Mouse (Mus musculus) embryonic facial prominence, embryonic 10.5 days (tissue): ENCODE data around the gene Baz2b. TPM values are rescaled to one million over a fixed set of nuclear protein-coding genes. Genes with fewer than 3 reads are reported as not detected.
A peak's percentile ranks its signal among the peaks of the same experiment; 100 is the strongest.

Experiments used
- DNase-seq: peaks from one replicate; pipeline ENCODE4 v3.0.0-alpha.2; 2017; ENCODE audit warnings: low spot score
- H3K27ac ChIP-seq: fragments of 300-500 bp; sonication (generic); replicated peaks from 2 replicates; pipeline ENCODE4 v1.5.1; 2016; ENCODE audit warnings: mild to moderate bottlenecking
- H3K27me3 ChIP-seq: fragments of 300-500 bp; sonication (generic); replicated peaks from 2 replicates; pipeline ENCODE4 v1.6.1; 2016; ENCODE audit warnings: low read depth, mild to moderate bottlenecking; ENCODE audit not compliant: poor library complexity, severe bottlenecking
- H3K36me3 ChIP-seq: fragments of 300-500 bp; sonication (generic); replicated peaks from 2 replicates; pipeline ENCODE4 v1.6.1; 2016; ENCODE audit warnings: mild to moderate bottlenecking, moderate library complexity
- H3K4me1 ChIP-seq: fragments of 300-500 bp; sonication (generic); 2 replicates; pipeline ENCODE4 v1.6.1; 2016
- H3K4me3 ChIP-seq: fragments of 300-500 bp; sonication (generic); 2 replicates; pipeline ENCODE4 v1.5.1; 2016; ENCODE audit warnings: mild to moderate bottlenecking, moderate library complexity
- H3K9me3 ChIP-seq: fragments of 300-500 bp; sonication (generic); 2 replicates; pipeline ENCODE4 v1.6.1; 2016; ENCODE audit warnings: mild to moderate bottlenecking
- WGBS: fragments of 180-500 bp; shearing (Covaris S2); methylation state at CpG from one replicate; pipeline ENCODE4 v1.1.7; 2016; 5-methylcytosine and 5-hydroxymethylcytosine counted together
- polyA plus RNA-seq: library from polyadenylated mRNA; unstranded; fragments of >200 nt; fragmentation: Nextera tagmentation; extraction: Ambion mirVana; gene quantifications from 2 replicates; pipeline ENCODE4 v1.2.1, GENCODE M21; 2016

Baz2b gene
- polyA plus RNA-seq, 1 experiment from 2014 or later: 63.6 TPM

DNA sequence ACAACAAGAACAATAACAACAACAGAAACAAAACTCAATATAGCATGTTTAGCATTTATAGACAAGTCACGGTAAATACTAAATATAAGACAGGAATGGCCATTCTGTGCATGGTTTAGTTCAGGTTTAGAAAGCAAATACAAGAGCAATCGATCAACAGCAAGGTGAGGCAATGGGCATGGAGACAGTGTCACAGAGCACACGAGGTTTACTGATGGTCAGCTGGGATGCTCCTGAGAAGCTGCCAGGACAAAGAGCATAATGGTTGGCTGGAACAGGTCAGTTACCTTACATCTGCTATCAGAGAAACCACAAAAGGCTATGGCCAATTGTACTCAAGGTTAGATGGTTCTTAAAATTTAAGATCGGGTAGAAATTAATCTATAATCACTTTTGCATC is 277.4 kb downstream of the Baz2b start:
- peaks cover 51% of the 10 kb centered on the region for H3K36me3 ChIP-seq
- WGBS: 93% methylated on average over 4 of the region's 4 CpGs
- no peak for DNase-seq

DNA sequence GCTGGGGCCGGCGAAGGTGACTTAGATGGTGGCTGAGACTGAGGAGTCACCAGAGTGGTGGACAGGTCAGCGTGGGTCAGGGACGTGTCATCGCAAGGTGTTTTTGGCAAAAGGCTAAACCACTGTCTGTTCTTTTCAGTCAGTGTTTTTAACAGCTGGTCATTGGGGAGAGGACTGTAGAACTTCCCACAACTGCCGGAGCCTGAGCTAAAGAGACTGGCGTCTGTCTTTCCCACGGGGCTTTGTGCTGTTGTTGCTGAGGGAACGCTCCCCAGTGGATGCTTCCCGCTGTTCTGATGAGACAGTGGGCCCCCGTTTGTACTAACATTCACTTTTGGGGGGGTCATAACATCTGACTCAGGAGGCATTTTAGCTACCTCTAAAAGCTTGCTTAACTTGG is 296.0 kb downstream of the Baz2b start:
- no peak overlapping the region for H3K27ac ChIP-seq
- H3K4me3 ChIP-seq: no peak overlapping the region
- no peaks in the 10 kb centered on the region for H3K4me1 ChIP-seq
- peaks cover 96% of the 10 kb centered on the region for H3K36me3 ChIP-seq
- DNase-seq: no peak
- WGBS: 90% methylated on average over 11 of the region's 11 CpGs
- no peaks in the 10 kb centered on the region for H3K27me3 ChIP-seq
- H3K9me3 ChIP-seq: no peaks in the 10 kb centered on the region

More for the DNA sequence above, 277.4 kb downstream of the Baz2b start:
- Histone ChIP-seq H3K4me3 (no peak overlapping the region), H3K27ac (no peak overlapping the region), H3K9me3 (no peaks in the 10 kb centered on the region), H3K4me1 (no peaks in the 10 kb centered on the region), H3K27me3 (no peaks in the 10 kb centered on the region)

DNA sequence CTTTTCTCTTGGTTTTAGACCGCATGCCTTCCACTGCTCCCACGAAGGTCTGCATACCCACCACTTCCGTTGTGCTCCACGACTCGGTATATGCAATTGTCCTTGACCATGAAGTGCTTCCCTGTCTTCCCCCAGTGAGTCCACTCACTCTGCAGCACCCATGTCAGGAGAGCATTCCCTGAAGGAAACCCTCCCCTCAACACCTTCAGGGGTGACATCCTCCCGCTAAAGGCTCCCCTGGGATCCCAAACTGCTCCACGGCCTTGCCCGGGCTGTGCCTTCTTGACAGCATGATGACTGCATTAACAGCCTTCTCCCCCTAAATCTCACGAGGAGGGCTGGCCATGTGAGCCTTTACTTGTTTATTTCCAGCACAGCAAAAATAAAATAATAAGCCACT is 301.6 kb downstream of the Baz2b start:
- WGBS: 90% methylated on average over 9 of the region's 9 CpGs
- Histone ChIP-seq H3K27ac (no peak overlapping the region), H3K4me3 (no peak overlapping the region), H3K36me3 (peaks cover 82% of the 10 kb centered on the region), H3K27me3 (no peaks in the 10 kb centered on the region), H3K4me1 (no peaks in the 10 kb centered on the region), H3K9me3 (no peaks in the 10 kb centered on the region)
- DNase-seq: no peak

DNA sequence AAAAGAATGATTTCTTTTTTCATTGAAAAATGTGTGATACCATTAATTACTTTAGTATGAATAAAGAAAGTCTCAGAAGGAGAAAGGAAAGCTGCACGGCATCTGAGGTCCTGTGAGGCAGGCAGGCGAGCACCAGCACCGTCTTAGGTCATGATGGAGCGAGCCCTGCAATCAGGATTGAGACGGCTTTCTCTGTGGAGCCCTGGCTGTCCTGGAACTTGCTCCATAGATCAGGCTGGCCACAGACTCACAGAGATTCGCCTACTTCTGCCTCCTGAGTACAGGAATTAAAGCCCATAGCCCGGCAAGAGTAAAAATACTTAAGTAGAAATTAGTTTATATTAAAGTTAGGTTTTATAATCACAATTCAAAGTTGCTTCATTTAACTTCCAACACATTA is 305.6 kb downstream of the Baz2b start:
- Histone ChIP-seq H3K4me1 (no peaks in the 10 kb centered on the region), H3K36me3 (peaks cover 81% of the 10 kb centered on the region), H3K27ac (no peak overlapping the region), H3K9me3 (no peaks in the 10 kb centered on the region), H3K27me3 (no peaks in the 10 kb centered on the region), H3K4me3 (no peak overlapping the region)
- 87% methylated on average over 7 of the region's 7 CpGs for WGBS
- DNase-seq: no peak

DNA sequence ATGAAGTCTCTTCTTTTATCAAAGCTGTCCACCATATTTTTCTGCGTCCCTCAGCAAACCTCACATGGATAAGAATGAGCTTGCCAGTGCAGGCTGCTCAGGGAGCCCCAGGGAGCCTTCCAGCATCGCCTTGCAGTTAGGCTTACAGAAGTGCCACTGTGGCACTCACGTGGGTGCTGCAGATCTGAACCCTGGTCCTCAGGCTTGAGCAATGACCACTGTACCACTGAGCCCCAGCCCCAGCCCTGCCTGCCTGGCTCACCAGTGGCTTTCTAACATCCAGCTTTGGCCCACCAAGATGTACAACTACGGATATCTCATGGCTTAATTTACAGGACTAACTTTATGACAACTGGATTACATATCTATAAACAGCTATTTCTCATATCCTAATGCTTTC is 311.0 kb downstream of the Baz2b start:
- Histone ChIP-seq H3K4me3 (no peak overlapping the region), H3K27me3 (no peaks in the 10 kb centered on the region), H3K36me3 (peaks cover 76% of the 10 kb centered on the region), H3K9me3 (no peaks in the 10 kb centered on the region), H3K4me1 (no peaks in the 10 kb centered on the region), H3K27ac (no peak overlapping the region)
- DNase-seq: no peak
- WGBS: 79% methylated on average over 4 of the region's 4 CpGs

DNA sequence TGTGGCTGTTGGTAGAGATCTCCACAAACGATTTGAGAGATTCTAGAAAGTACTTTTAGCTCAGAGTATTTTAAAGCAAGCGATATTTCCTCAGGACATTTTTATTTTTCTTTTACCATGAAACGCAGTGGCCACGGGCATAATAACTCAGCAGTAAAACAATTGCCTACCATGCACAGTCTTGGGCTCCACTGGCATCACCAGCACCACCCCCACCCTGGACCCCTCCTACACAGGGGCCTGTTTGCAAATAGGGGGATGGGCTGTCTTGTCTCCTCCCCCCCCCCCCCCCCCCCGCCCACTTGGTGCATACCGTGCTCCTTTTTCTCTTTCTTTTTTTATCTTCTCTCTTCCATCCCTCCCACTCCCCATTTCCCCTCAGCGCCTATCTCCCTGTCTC is 311.5 kb downstream of the Baz2b start:
- peaks cover 77% of the 10 kb centered on the region for H3K36me3 ChIP-seq
- H3K4me1 ChIP-seq: no peaks in the 10 kb centered on the region
- no peaks in the 10 kb centered on the region for H3K9me3 ChIP-seq
- H3K27ac ChIP-seq: no peak overlapping the region
- 85% methylated on average over 6 of the region's 7 CpGs for WGBS
- DNase-seq: no peak
- no peak overlapping the region for H3K4me3 ChIP-seq
- H3K27me3 ChIP-seq: no peaks in the 10 kb centered on the region

DNA sequence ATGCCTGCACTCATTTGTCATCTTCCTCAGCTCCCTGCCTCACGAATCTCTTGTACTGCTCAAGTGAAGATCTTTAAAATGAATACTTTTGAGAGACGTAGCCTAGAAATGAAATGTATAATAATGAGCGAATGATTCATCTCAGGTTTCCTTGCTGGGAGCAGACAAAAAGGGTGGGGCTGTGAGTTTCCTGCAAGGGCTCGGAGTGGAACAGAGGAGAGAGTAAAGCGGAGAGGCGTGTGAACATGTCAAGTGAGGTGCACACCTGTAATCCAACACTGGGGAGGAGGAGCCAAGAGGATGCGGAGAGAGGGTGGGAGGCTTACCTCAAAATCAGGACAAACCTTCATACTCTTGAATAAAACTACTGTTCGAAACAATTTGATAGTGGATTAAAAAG is 312.8 kb downstream of the Baz2b start:
- Histone ChIP-seq H3K36me3 (peaks cover 77% of the 10 kb centered on the region), H3K27ac (no peak overlapping the region), H3K4me3 (no peak overlapping the region), H3K4me1 (no peaks in the 10 kb centered on the region), H3K9me3 (no peaks in the 10 kb centered on the region), H3K27me3 (no peaks in the 10 kb centered on the region)
- no peak for DNase-seq
- WGBS: 74% methylated on average over 8 of the region's 8 CpGs

DNA sequence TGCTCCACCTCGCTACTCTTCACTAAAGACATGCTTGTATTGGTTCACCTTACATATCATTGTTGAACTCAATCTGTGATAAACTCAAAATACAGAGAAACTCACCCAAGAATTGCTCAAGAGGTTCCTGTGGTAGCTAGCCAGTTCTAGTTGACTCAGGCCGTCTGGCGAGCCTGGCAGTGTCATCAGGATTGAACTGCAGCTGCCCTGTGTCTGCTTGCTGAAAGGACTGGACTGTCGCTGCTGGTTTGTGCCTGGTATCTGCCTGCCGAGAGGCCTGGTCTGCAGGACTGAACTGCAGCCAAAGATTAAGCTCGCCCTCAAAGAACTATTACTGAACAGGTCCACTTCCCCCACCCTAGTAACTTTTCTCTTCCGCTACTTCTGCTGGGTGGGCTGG is 313.2 kb downstream of the Baz2b start:
- Histone ChIP-seq H3K36me3 (peaks cover 76% of the 10 kb centered on the region), H3K27me3 (no peaks in the 10 kb centered on the region), H3K4me3 (no peak overlapping the region), H3K4me1 (no peaks in the 10 kb centered on the region), H3K27ac (no peak overlapping the region), H3K9me3 (no peaks in the 10 kb centered on the region)
- no peak for DNase-seq
- WGBS: 83% methylated on average over 7 of the region's 7 CpGs

DNA sequence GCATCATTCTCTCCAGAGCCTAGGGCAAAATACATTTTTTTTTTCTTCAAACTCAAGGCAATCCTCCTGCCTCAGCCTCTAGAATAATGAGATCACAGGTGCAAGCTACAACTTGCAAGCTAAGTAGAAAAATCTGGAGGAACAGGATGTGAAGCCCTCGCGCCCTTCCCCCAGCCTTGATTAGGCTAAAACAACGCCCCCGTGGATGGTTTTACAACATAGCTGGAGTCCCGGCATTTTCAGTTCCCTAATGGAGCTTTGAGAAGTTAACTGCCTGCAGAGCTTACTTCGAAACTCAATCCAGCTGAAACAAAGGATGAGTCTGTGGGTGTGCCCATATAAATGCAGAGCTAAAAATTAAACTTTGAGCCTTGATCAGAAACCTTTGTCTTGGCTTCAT is 319.9 kb downstream of the Baz2b start:
- 87% methylated on average over 6 of the region's 6 CpGs for WGBS
- Histone ChIP-seq H3K4me3 (no peak overlapping the region), H3K36me3 (peaks cover 22% of the 10 kb centered on the region), H3K9me3 (no peaks in the 10 kb centered on the region), H3K4me1 (no peaks in the 10 kb centered on the region), H3K27me3 (no peaks in the 10 kb centered on the region), H3K27ac (no peak overlapping the region)
- no peak for DNase-seq

DNA sequence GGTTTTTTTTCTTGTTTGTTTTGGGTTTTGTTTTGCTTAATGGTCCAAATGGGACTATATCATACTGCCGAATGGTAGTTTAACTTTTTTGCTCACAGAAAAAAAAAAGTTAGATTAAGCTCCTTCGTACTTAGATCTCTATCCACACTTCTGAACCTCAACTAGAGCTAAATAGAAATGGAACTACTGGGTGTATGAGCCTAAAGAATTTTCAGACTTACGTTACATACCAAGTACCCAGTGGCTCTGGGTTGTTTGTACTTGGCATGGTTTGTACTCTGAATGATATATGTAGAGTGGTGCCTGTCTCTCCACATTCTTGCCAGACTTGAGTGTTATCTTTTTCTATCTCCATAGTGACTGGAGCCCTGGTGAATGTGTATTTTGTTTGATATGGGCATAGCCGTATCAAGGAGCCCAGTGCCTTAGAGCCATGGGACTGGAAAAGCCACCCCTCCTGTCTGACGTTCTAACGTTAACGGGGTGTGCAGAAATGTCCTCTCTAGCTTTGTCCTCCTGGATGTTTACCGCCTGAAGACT is 326.8 kb downstream of the Baz2b start:
- Histone ChIP-seq H3K36me3 (peaks cover 14% of the 10 kb centered on the region), H3K27ac (no peak overlapping the region; the same call in 1 of the 2 replicates), H3K9me3 (0 out of 2 replicates have a peak, but pooled peaks cover 6% of the 10 kb centered on the region), H3K4me3 (peak overlapping the region; percentile 83), H3K27me3 (no peaks in the 10 kb centered on the region), H3K4me1 (peaks cover 6% of the 10 kb centered on the region; the same call in 1 of the 2 replicates)
- DNase-seq: no peak
- 74% methylated on average over 8 of the region's 8 CpGs for WGBS

DNA sequence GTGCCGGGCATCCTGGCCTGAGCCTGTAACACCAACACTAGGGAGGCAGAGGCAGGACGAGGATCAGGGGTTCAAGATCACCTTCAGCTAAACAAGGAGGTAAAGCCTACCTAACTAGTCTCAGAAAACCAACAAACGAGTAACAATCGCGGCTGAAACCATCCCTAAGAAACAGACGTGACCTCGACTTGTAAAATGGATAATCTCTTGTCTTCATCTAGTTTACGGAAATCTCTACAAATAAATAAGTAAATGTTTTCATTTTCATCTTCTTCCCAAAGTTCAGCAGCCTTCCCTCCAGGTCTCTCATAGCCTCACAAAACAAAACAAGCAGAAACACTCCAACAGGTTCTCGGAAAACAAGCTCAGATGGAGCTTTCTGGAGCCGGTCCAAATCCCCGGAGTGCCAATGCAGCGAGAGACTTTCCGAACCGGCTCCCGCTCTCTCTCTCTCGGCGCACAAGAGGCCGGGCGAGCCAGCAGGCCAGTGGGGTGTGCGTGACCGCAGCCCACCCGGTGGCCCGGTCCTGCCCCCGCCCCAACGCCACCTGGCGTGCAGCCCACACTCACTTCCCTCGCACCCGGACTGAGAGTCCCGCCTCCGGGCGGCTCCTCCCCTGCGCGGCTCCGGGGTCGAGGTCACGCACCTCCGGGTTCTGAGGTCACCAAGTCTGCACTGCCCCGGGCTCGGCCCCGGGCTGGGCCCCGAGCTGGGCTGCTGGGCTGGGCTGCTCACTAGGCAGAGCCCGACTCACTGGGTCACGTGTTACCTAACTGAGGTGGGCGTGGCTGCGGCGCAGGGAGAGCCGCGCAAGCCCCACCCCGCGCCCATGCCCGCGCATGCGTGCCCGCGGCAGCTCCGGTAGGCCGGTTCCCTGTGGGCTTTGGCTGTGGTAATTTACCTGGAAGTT is 327.6 kb downstream of the Baz2b start, which contains the start of gene Wdsub1:
Gene Wdsub1 (minus strand): TSS at position 761 of the 911 bp plus-strand sequence.
- no peaks in the 10 kb centered on the region for H3K27me3 ChIP-seq
- H3K36me3 ChIP-seq: peaks cover 14% of the 10 kb centered on the region
- peak within 1 kb of the TSS; percentile 90 for H3K27ac ChIP-seq
- H3K4me1 ChIP-seq: peaks cover 6% of the 10 kb centered on the region; the same call in 1 of the 2 replicates
- H3K9me3 ChIP-seq: 0 out of 2 replicates have a peak, but pooled peaks cover 6% of the 10 kb centered on the region
- 6% methylated on average over 57 of the region's 57 CpGs for WGBS
- DNase-seq: peak; percentile 94
- peak within 1 kb of the TSS; percentile 83 for H3K4me3 ChIP-seq

DNA sequence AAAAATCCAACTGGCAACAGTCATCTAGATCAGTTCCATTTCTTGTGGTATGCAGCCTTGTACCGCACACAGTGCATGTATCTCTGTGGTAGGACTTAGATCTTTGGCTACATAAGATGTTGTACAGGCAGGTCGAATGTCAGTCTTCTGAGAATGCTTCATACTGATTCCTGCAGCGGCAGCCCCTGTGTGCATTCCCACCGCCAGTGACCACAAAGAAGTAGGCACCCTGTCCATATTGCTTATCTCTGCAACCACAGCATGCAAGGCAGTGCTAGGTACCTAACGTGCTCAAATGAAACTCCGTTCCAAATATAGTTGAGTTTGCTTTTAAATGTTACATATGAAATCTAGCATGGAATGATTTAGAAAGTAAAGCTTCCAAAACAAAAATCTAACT is 328.2 kb downstream of the Baz2b start:
- H3K27me3 ChIP-seq: no peaks in the 10 kb centered on the region
- H3K9me3 ChIP-seq: 0 out of 2 replicates have a peak, but pooled peaks cover 6% of the 10 kb centered on the region
- H3K27ac ChIP-seq: peak overlapping the region; percentile 90; the same call in 1 of the 2 replicates
- no peak for DNase-seq
- peaks cover 14% of the 10 kb centered on the region for H3K36me3 ChIP-seq
- peaks cover 6% of the 10 kb centered on the region; the same call in 1 of the 2 replicates for H3K4me1 ChIP-seq
- H3K4me3 ChIP-seq: peak overlapping the region; percentile 83
- 83% methylated on average over 6 of the region's 6 CpGs for WGBS

DNA sequence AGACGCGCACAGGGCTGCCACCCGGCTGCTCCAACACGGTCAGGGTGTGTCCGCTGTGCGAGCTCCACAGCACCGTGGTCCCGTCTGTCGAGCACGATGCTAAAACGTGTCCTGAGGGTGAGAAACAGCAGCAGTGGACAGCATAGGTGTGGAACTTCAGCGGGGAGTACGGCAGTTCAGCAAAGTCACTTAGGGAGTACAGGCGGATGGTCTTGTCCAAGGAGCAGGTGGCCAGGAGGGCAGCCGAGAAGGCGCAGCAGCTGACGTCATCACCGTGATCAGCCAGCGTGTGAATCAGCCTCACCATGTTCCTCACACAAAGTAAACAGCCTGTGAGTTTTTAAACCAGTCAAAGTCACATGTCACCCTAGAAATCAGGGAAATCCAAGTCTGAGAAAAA is 331.4 kb downstream of the Baz2b start:
- no peak overlapping the region for H3K27ac ChIP-seq

More for the DNA sequence above, 331.4 kb downstream of the Baz2b start:
- DNase-seq: no peak
- H3K9me3 ChIP-seq: 0 out of 2 replicates have a peak, but pooled peaks cover 6% of the 10 kb centered on the region
- H3K4me3 ChIP-seq: no peak overlapping the region
- H3K27me3 ChIP-seq: no peaks in the 10 kb centered on the region
- H3K4me1 ChIP-seq: peaks cover 6% of the 10 kb centered on the region; the same call in 1 of the 2 replicates
- H3K36me3 ChIP-seq: peaks cover 16% of the 10 kb centered on the region
- WGBS: 77% methylated on average over 19 of the region's 19 CpGs
